Mouse (Mus musculus): ENCODE data around the gene Bcl9. TPM values are rescaled to one million over a fixed set of nuclear protein-coding genes. Genes with fewer than 3 reads are reported as not detected.

Bcl9 gene
- 13.9 and 16.0 TPM in 2 replicates for polyA plus RNA-seq (2012; rRNA removed)

DNA sequence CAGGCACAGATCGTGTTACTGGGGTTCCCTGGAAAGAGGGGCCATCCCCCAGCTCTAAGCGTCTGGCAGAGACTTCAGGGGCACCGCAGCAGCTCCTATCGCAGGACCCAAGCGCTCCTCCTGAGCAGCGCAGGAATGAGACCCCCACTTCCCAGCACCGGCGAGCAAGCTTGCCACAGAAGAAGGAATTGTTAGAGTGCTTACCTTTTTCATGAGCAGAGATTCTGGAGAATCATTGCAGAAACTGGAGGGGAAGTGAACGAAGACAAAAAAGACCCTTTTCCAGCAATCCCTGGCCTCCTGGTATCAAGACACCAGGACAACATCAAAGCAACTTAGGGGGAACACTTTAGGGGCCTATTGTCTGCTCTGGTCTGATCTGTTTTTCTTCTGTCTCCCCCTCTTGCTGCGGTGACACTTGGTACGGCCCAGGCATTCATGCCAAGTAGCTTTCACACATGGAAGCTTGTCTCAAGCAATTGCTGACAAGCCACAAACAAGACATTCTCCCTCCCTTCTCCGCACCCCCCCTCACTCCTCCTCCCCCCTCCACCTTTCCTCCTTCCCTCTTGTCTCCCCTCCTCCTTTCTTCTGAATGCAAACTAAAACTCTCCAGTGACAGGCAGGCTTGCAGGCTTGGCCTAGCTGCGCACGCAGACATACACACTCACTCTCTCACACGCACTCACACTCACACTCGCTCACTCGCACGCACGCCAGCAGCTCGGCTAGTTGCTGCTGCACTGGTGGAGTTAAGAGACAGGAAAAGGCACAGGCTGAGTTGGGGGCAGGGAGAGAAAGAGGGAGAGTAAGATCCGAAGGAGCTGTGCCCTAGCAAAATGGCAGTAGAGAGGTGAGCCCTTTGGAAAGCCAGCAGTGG is at the start of gene Bcl9:
Bcl9 (minus strand) TSS at position 365 of the 880 bp plus-strand sequence.
- WGBS = under 1% methylated on average over 21 of the region's 21 CpGs
- DNase-seq (ENCODE audit: low read depth, low spot score) = peak; percentile 52

DNA sequence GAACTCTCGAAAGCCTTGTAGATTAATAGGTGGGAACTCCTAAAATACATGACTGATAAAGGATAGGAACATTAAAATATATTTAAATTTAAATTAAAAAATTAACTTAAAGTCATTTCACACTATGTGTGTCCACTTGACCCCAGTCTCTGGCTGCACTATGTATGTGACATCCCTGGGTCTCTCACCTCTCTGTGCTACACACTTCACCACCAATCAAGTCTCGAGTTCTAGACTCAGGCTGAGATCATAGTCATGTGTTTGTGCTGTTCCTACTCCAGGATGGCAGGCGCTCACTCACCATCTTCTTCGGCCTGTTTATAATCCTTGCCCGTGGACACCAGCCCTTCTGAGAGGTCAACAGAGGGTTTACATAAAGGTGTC is 41.5 kb upstream of the Bcl9 start:
- WGBS = 54% methylated on average over 5 of the region's 5 CpGs
- no peak for DNase-seq (ENCODE audit: low read depth, low spot score)

DNA sequence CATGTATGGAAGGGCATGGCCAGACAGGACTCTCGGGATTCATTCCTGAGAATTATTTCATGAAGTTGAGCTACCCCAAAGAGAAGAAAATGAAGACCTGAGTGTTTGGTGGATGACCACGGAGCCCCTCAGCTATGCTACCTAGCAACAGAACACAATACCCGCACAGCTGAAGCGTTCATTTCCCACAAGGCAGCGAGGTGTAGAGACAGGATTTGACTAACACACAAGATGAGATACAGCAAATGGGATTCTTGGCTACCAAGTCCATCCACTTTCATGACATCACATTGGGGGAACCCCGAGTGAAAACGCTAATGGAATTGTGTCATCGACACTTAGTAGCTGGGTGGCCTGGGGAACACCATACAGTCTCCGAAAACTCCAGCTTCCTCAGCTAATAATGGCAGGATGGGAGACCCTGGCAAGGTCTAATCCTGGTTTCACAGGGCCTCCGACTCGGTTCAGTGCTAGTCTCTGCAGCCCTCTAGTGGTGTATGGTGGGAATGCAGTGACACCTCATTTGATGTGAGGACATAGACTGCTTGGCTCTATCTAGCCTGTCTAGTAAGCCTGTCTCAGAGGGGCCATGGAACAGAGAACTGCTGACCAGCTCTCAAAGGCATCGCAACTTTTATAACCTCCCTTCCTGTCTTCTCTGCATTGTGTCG is 40.9 kb upstream of the Bcl9 start:
- WGBS = 25% methylated on average over 13 of the region's 13 CpGs
- peak; percentile 52 for DNase-seq (ENCODE audit: low read depth, low spot score)

DNA sequence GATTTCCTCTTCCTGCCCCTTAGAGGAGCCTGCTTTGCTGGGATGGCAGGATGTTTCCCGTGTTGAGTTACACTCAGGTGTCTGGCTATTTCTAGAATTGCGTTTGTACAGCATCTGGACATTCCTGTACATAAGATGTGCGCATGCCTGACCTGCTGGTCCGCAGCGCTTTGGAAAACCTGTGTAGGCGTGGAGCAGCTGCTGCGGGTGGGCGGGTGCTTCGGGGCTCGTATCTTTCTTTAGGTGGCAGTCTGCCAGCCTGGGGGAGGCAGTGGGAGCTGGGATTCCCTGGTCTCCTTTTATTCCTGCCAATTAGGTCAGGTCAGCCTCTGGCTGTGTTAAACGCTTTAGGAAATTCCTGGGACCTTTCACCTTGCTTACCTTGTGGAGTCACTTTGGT is 39.6 kb upstream of the Bcl9 start:
- DNase-seq (ENCODE audit: low read depth, low spot score) = no peak
- 12% methylated on average over 11 of the region's 11 CpGs for whole genome bisulfite sequencing

DNA sequence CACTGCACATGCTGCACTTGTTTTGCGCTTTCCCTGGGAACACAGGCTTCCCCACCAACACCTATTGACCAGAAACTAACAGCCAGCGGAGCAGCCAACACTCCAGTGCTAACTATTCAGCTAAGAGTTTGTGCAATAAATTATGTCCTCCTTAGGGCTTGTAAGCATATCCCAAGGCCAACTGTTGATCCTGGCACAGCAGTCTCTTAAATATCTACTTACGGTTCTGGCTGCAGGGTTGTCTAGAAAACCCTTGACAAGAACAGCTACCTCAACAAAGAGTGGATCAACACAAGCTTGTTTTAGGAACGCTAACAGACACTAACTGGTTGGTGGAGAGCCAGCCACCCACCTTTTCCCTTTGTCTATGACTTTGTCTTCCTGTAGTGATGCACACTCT is 38.6 kb upstream of the Bcl9 start:
- 79% methylated on average over 4 of the region's 4 CpGs for WGBS
- no peak for DNase-seq (ENCODE audit: low read depth, low spot score)

DNA sequence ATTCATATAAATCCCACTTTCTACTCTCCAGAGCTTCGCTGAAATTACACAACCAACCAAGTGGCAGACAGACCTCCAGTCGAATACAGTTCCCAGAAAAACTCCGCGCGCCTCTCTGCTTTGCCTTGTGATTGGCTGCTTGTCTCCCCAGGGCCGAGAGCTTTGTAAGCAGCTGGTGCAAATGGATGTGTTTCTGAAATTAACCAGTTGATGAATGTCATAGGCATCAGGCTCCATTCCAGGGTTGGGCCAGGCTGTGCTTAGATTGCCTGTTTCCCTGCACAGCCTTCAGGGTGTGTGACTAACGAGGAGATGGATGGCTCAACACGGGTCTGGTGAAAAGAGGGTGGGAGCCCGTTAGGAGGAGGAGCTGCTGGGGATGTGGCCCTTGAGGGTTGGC is 36.9 kb upstream of the Bcl9 start:
- 61% methylated on average over 9 of the region's 9 CpGs for WGBS

DNA sequence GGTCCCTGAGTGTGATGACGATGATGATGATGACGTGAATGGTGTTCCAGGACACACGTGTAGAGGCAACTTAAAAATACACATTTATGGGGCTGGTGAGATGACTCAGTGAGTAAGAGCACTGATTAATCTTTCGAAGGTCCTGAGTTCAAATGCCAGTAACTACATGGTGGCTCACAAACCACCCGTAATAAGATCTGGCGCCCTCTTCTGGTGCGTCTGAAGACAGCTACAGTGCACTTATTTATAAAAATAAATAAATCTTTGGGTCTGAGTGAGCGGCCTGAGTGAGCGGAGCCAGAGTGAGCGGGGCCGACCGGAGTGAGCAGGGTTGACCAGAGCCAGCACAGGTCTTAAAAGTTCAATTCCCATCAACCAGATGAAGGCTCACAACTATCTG is 34.5 kb upstream of the Bcl9 start:
- DNase-seq (ENCODE audit: low read depth, low spot score) = no peak
- 78% methylated on average over 12 of the region's 12 CpGs for WGBS

More for the DNA sequence above, 36.9 kb upstream of the Bcl9 start:
- DNase-seq (ENCODE audit: low read depth, low spot score) = no peak

DNA sequence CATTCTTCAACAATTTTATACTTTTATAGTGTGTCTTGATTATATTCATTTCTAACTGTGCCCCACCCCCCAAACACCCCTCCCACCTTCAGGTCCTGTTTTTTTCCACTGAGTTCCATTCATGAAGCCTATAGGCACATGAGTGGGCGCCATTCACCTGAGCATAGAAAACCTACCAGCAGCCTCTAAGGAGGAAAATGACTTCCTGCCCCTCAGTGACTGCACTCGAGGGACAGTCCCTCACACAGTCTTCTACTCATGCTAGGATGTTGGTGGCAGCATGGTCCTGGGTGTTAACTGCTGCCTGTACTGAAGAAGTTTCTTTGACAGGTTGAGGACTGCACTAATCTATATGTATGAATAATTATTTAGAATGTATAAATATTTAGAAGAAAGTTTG is 30.1 kb upstream of the Bcl9 start:
- DNase-seq (ENCODE audit: low read depth, low spot score) = no peak
- 92% methylated on average over 2 of the region's 2 CpGs for WGBS

DNA sequence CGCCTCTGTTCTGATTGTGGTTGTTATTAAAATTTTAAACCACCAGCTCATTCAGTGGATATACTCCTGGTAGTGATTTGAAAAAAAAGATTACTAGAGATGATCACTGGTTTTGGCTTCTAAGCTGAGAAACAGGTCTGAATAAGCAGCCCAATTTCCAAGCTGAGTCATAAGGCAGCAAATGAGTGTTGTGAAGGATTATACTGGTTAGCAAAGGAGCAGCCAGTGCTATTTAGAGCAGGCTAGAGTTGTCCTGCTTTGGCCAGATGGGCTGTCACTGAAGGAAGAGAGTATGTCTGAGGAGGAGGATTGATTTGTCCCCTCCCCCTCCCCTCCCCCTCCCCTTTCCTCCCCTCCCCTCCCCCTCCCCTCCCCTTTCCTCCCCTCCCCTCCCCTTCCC is 29.6 kb upstream of the Bcl9 start:
- no peak for DNase-seq (ENCODE audit: low read depth, low spot score)
- 98% methylated on average over 1 of the region's 1 CpGs for WGBS

DNA sequence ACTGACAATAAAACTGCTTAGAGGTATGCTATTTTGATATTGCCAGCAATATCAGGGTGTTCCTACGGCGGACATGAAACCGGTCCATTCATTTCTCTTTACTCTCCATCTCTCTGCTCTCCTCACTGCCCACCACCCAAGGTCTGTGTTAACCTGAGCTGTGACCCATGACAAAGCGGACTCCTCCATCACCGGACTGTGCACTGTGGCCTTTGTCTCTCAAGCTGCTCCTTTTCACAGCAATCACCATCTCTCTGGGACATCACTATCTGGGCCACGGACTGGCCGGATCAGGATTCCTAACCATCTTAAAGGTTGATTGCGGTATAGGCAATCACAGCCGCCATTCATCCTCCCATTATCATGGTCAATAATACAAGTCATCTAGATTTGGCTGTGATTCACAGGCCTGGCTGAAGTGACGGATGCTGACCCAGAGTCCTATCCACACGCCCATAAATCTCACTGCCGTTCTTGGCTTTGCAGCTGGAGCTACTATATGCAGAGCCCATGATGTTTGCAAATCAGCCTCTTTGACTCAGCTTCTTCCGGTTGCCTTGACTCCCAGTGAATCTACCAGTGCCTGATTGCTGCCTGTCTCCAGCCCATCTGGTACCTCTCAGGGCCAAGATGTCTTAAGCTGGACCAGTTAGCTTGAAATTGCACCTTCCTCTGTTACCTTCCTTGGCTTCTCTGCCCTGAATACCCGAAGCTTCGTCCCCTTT is 28.1 kb upstream of the Bcl9 start:
- DNase-seq (ENCODE audit: low read depth, low spot score) = no peak
- whole genome bisulfite sequencing = 55% methylated on average over 15 of the region's 15 CpGs

DNA sequence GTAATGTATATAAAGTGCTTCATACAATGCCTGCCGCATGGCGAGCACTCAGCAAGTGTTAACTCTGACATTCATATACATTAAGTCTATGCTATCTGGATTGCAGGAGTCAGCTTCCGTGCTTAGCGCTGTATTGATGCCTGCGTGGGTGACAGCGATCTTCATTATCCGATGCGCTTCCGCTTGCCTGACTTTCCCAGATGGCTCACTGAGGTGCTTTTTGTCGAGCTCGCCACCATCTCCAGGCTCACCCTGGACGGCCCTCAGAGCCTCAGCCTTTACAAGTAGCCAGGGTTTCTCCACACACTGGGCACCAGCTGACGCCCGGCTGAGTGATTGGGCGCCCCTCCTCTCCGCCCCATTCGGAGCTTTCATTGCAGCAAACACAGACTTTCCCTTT is 26.3 kb upstream of the Bcl9 start:
- no peak for DNase-seq (ENCODE audit: low read depth, low spot score)
- 66% methylated on average over 17 of the region's 17 CpGs for WGBS

DNA sequence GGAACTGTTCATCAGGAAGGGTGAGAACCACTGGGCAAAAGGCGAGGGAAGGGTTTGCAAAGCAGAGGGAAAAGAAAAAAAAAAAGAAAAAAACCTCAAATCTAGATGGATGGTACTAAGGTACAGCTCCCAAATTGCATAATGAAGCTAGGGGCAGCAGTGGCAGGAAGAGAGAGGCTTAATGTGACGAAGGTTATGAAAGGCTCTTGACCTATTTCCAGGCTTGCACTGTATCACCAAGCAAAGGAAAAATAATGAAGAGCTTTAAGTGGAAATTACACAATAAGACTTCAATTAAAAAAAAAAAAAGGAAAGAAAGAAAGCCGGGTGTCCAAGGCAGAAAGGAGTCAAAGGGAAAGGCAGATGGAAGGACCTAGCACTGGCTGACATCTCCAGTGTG is 19.6 kb upstream of the Bcl9 start:
- WGBS = 73% methylated on average over 3 of the region's 3 CpGs
- no peak for DNase-seq (ENCODE audit: low read depth, low spot score)

DNA sequence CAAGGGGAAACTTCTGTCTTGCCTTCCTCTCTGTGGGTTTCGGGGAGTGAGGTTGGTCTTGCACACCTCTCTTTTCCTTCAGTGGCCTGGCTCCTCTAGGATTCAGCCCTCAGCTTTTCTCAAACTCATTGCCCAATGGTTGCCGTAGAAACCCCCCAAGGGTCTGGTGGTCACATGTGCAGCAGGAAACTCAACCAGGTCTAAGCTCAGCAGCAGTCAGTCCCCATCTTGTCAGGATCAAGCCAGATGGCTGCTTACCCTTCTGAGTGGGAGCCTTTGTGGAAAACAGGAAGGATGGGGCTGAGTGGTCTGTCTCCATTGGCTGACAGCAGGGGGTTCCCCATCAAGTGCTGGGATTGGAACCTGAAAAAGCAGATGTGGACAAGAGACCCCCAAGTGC is 15.7 kb upstream of the Bcl9 start:
- 94% methylated on average over 2 of the region's 2 CpGs for WGBS
- DNase-seq (ENCODE audit: low read depth, low spot score) = no peak

DNA sequence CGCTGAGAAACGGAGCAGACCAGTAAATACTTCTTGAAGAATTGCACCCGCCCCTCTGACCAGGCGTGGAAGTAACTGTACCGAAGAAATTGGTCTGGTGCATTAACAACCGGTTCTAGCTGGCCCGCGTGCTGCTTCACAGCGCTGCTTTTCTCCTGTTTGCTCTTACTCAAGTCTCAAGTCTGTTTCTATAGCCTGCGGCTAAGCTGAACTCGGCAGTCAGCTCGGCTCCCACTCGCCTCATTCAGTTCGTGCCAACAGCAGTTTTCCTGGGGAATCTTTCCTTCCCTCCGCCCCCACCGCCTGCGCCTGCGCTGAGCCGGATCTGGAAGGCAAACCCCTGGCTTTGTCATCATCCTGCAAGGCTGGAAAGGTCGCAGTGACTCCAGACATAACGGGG is 14.3 kb upstream of the Bcl9 start:
- DNase-seq (ENCODE audit: low read depth, low spot score) = no peak
- WGBS = 19% methylated on average over 21 of the region's 21 CpGs

DNA sequence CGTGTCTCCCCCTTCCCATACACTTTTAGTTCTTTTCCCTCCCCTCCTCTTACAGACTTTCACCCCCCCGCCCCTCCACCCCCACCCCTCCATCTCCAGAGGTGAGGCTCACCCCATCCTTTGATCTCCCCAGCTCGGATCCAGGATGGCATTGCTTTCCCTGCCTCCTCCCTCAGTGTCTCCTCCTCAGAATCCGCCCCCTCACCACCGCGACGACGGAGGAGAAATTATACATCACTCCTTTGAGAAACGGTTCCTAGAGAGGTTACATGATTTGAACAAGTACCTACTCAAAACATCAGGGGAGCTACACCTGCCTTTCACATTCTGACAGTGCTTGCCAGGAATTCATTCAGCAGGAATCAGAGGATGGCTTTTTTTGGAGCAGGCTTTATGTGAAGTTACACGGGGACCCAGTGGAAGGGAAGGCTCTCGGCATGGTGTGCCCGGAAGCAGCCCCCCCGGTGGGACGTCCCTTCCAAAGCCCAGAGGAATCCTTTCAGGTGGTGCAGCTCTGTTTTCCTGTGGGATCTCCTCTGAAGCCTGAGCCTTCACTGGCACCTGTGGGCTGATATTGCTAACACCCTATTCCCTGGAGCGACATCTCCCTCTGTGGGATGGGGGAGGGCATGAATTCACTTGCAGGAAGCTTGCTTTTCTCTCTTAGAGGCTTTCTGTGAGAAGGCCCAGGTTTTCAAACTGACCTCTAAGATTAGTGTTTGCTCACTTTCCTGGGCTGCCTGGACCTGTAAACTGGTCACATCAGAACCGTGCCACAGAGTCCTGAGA is 12.2 kb upstream of the Bcl9 start:
- 20% methylated on average over 15 of the region's 16 CpGs for WGBS
- no peak for DNase-seq (ENCODE audit: low read depth, low spot score)

DNA sequence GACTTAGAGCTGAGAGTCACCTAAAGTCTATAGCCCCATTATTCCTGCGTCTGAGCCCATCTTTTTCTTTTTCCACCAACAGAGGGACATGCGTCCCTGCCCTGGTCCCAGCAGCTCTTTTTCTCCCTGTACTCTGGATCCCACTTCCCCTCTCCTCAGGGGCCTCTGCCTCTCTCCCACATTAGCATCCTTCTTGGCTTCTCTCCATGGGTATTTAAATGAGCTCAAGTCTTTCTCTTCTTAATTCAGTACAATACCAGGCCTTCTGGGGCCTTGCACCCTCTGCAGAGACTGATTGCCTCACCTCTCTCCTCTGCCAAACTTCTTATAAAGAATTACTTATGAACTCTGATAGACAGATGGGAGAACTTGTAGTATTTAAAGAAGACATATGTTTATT is 10.7 kb upstream of the Bcl9 start:
- WGBS = 84% methylated on average over 2 of the region's 2 CpGs
- DNase-seq (ENCODE audit: low read depth, low spot score) = no peak

DNA sequence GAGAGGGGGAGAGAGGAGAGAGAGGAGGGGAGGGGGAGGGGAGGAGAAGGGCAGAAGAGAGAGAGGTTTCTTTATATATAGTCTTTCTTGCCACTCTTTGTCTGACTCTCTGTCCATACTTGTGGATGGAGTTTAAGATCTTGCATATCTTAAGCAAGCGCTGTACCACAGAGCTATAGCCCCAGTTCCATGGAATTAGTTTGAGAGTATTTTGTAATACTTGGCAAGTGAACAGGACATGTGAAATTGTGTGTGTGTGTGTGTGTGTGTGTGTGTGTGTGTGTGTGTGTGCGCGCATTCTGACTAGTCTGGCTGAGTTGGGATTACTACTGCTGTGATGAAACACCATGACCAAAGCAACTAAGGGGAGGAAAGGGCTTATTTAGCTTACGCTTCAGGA is 8.2 kb upstream of the Bcl9 start:
- DNase-seq (ENCODE audit: low read depth, low spot score) = no peak
- WGBS = 90% methylated on average over 4 of the region's 4 CpGs

DNA sequence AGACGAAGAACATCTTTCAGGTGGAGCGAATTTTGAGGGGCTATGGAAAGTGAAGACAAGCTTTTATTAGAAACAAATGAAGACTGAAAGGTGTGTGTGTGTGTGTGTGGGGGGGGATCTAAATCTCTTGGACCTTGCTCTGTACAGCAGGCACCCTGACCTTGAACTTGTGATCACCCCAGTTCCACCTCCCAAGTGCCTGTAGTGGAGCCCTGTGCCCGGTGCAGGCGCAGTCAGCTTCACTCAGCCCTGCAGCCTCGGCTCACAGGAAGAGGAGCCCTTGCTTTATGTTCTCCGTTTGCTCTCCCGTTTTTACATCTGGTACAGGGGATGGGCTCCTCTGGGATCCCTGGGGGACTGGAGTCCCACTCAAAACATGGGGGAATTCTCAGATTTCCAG is 3.9 kb upstream of the Bcl9 start:
- no peak for DNase-seq (ENCODE audit: low read depth, low spot score)
- WGBS = 62% methylated on average over 7 of the region's 7 CpGs

DNA sequence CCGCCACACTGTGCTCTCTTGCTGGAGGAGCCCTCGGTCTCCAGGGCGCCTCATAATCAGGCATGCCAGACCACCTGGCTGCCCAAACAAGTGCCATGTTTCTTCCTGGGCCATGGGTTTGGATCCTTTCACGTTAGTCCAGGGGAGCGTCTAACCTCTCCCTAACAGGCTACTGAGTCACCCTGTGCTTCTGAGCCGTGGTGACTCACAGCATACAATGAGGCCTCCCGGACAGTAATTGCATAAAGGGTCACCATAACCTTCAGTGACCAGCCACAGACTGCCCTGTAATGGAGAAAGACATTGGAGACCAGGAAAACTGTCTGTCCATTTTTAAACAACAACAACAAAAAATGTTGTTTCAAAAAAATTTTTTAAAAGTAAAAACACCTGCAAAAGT is 2.7 kb upstream of the Bcl9 start:
- no peak for DNase-seq (ENCODE audit: low read depth, low spot score)
- WGBS = 84% methylated on average over 7 of the region's 7 CpGs

DNA sequence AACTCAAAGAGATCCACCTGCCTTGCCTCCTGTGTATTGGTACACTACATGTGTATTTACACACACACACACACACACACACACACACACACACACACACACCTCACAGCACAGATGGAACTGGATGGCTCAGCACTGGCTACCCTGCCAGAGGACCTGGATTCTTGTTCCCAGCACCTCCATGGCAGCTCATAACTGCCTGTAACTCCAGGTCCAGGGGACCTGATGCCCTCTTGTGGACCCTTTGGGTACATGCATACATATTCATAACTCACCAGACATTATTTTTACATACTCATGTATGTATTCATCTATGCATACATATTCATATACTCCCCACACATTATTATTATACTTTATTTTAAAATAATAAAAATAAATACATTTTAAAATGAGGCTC is 2.2 kb upstream of the Bcl9 start:
- DNase-seq (ENCODE audit: low read depth, low spot score) = no peak

All from large intestine, adult 2 months (tissue).